Mouse (Mus musculus) spleen, adult 12 weeks (tissue): ENCODE measurements around the gene Sdr9c7.
"Not testable (repeated sequence)": the region's sequence is repeated elsewhere in the genome, so short reads cannot be mapped to it uniquely, and the experiment has no call there.

ENCODE experiments used
- DNase-seq: peaks from one replicate; pipeline ENCODE4 v3.0.0; 2022; ENCODE audit warnings: low spot score

Sdr9c7 gene

DNA sequence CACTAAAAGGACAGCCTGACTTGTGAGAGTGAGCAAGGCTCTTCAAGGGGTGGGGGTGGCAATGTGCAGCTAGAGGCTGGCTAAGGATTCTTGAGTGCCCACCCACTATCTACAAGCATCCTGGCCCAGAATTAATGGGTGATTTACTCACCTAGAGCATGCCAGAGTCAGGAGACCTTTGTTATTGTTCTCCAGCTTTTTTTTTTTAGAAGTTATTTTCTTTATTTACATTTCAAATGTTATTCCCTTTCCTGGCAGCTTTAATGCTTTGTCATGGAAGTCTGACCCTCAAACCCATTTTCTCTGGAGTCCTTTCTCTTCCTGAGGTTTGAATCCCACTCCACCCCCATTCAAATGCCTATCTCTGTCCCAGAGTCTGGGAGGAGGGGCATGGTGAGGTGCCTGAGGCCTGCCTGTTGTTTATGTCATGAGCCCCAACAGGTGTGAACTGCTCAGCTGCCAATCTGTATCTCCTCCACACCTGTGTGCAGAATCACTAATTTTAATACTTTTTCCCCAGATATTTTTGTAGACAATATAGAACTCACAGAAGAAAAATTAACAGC lies 9.2 kb downstream of the Sdr9c7 start:
- DNase-seq, result no peak

DNA sequence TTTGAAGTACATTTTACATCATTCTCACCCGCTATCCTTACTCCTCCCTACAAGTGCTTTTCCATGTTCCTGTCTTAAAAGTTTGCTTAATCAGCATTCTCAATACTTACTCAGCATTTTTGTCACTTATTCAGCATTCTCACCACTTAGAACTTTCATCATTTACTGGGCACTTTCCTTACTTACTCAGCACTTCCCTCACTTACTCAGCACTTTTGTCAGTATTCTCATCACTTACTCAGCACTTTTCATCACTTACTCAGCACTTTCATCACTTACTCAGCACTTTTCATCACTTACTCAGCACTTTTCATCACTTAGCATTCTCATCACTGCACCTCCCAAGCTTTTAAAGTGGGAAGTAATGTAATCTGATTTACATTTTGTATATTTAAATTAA lies 17.3 kb downstream of the Sdr9c7 start:
- DNase-seq, result no peak

DNA sequence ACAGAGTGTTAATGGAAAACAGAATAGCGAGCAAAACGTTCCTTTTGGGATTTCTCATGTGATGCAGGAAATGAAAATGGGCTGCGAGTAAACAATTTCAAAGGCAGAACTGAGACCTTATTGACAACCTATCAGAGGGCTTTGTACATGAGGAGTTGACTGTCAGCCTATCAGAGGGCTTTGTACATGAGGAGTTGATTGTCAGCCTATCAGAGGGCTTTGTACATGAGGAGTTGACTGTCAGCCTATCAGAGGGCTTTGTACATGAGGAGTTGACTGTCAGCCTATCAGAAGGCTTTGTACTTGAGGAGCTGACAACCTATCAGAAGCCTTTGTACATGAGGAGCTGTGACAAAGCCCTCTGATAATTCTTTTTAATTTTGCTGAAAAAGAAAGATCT lies 18.9 kb downstream of the Sdr9c7 start:
- not testable (repeated sequence) for DNase-seq

DNA sequence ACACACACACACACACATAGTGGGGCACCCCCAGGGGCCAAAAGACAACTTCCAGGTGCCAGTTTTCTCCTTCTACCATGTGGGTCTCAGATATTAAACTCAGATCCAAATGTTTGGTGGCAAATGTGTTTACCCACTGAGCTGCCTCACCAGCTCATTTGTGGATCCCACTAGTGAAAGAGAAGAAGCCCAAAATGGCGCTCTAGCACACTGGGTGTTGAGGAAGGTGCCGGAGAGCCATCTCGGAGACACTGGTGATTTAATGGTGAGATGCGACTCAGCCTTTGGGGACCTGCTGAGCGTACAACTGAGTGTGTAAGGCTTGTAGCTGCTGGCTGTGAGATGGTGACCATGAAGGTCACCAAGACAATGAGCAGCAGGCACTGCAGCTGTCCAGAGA lies 19.3 kb downstream of the Sdr9c7 start:
- no peak for DNase-seq

DNA sequence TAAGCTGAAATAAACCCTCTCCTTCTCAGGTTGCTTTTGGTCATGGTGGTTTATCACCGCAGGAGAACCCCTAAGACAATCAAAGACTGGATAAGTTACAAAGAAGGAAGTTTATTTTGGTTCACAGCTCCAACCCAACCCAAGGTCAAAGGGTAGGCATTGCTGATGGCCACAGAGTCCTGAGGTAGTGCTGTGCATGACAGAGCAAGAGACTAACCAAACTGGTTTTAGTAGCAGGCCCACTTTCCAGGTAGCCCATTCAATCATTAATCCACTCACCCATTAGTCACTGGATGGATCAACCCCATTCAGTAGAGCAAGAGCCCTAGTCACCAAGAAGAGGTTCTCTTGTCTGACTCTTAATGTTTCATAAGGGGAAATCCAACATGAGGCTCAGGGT lies 23.9 kb downstream of the Sdr9c7 start:
- no peak for DNase-seq

DNA sequence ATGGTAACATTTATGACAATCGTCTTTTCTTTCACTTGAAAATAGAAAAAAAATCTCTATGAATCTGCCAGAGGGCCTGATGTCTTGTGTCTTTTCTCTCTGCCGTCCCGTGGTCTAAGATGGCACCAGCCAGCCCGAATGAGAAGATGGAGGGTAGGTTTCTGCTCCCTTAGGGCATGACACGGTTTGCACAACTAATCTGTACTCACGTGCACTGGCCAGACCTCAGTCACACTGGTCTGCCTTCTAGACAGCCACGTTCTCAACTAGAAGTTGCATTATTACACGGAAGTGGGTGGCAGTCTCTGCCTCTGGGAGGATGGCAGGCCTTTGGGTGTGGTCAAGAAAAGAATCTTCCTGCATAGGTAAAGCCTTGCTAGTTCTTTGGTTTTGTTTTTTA lies 24.7 kb downstream of the Sdr9c7 start:
- DNase-seq, result no peak

DNA sequence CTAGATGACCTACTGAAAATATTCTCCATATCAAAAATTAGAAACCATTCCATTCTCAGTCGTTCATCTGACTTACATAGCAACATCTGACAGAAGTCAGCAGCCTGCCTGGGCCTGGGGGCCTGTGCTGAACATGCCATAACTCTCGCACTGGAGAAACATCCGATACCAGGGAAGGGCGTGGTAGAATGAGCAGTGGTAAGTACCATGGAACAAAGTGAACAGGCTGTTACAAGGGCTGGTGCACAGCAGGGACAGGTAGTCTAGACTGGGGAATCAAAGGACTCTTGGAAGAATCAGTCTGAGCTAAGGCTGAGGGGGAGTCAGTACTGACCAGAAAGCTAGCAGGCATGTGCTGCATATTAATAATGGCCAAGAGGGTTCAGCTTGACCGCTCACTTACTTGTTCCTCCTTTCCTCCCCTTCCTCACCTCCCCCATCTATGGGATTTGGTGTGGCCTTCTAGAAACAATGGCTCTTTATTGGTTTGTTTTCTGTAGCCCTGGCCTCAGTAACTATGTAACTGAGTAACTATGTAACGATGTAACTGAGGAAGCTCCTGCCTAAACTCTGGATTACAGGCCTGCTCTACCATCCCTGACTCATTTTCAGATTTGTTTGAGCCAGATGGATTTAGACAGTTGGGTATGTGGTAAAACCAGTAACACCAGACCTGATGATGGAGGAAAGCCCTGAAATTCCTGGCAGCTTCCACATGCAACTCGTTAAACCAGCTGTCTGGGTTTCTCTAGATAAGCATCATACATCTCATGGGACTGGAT lies 26.5 kb downstream of the Sdr9c7 start:
- no peak for DNase-seq

DNA sequence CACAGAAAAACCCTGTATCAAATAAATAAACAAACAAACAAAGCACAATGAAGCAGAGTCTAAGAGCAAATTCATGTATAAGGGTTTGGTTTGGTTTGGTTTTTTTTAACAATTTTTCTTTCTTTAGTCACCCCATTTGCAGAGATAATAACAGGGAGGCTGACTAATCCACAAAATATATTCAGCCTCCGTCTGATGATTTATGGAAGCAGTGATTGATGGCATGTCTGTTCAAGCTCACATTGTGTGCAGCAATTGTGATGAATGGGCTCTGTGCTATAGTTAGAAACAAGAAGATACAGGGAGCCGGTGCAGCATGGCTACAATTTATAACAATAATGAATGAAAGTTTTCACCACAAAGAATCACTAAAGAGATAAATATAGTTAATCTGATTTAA lies 29.4 kb downstream of the Sdr9c7 start:
- no peak for DNase-seq

DNA sequence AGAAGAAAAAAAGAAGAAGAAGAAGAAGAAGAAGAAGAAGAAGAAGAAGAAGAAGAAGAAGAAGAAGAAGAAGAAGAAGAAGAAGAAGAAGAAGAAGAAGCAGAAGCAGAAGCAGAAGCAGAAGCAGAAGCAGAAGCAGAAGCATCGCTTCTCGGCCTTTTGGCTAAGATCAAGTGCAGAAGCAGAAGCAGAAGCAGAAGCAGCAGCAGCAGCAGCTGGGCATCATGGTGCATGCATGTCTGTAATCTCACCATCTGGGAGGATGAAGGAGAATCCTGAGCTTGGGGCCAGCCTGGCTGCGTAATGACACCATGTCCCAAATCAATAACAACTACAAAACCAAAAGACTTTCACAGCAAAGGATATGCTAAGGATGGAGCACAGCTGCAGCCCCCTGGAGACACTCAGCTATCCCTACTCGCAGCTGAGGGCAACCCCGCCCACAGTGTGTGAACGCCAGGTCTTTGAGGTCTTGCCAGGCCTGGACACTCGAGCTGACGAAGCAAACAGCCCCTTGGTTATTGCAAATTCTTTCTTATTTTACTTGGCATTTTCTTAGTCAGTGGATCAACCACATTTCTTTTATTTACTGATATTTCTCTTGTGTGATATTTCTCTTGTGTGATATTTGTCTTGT lies 34.1 kb downstream of the Sdr9c7 start:
- DNase-seq, result no peak

DNA sequence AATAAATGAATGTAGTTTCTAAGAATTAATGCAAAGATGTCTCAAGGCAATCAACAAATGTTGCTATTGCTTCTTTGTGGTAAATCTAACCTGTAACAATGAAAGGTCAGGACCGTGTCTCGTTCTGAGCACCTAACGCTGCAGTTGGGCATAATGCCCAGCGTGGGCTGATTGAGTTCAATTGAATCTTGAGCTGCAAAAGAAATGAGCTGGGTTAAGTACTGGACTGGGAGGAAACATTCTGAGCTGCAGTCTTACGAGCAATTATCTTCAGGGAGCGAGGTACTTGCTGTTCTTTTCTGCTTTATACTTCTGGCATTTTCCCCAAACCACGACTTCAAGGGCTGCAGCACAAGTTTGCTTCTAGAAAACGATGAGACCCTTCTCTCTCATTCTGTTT lies 38.0 kb downstream of the Sdr9c7 start:
- DNase-seq, result no peak

DNA sequence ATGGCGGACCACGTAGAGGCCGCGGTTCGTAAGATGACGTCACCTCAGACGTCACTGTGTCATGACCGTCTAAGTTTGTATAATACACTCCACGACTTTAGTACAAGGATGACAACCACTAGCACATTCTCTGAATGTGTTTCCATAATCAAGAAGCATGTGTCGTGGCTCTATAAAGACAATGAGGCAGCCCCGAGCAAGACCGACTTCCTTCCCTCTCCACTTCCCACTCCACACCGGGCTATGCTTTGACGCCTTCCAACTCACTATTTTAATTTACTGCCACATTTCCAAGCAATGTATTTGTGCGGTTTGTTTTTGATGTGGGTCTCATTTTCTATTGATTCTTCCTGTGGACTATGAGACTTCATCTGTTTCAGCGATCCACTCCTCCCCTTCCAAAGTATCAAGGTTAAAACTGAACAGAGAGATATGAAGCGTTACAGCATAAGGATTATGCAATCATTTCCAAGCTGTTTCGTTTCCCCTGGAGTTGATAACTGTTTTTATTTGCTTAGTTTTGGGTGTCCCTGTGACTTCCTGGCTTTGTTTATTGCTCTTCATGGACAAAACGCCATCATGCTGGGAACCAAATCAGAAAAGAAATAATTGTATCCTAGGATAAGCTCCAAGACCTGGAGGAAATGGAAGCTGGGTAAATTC lies 38.6 kb downstream of the Sdr9c7 start:
- no peak for DNase-seq

DNA sequence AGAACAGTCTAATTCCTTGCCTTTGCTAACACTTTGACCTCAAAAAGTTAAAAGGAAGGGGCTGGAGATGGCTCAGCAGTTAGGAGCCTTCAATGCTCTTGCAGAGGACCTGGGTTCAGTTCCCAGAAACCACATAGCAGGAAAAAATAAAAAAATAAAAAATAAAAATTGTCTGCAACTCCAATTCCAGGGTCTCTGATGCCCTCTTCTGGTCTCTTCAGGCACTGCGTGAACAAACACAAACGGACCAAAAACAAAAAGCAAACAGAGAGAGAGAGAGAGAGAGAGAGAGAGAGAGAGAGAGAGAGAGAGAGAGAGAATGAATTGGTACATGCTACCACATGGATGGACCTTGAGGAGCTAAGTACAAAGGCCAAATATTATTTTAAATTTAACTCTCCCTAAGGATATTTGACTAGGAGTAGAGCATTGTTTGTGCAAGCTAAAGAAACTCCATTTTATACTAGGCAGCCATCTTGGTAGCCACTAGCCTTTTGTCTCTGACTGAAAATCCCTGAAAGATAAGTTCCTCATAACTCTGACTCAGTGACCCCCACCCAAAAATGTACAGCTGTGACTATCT lies 39.2 kb downstream of the Sdr9c7 start:
- DNase-seq, result no peak

DNA sequence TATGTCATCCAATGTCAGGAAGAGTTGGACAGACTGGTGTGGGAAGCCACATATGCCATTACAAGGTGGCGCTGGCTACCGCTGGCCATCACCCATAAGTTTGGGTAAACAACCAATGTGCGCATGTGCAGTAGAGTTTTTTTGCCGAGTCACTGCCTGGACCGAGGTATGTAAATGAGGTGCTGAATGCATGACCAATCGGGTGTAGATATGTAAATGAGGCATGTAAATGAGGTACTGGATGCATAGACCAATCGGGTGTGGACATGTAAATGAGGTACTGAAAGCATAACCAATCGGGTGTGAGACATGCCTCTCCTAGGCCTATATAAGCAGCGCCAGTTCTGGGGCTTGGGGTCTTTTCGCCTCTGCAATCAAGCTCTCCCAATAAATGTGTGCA lies 41.3 kb downstream of the Sdr9c7 start:
- not testable (repeated sequence) for DNase-seq

DNA sequence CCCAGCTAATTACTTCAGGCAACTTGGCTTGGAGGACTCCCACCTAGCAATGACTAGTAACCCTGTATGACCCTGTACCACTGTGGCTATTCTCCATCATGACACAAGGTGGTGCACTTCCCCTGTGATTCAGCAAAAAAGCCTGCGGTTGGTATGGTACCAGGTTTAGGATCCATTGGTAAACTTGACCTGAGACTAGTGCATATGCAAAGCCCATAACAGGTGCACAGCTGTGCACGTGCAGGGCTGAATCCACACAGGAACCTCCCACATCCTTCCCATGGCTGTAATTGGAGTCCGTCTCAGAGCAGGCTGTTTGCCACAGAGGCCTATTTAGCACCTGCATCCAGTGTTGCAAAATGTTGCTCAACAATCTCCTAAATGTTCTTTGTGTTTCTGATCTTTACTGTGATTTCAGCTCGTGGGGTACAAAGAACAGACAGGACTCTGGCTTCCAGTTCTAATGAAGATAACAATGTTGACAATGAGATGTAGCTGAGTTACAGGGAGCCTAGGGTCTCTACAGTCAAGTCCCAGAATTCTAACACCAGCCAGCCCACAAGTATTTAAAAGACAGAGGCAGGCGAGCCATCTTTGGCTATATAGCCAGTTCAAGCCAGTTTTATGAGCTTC lies 47.2 kb downstream of the Sdr9c7 start:
- DNase-seq, result peak; percentile 9

DNA sequence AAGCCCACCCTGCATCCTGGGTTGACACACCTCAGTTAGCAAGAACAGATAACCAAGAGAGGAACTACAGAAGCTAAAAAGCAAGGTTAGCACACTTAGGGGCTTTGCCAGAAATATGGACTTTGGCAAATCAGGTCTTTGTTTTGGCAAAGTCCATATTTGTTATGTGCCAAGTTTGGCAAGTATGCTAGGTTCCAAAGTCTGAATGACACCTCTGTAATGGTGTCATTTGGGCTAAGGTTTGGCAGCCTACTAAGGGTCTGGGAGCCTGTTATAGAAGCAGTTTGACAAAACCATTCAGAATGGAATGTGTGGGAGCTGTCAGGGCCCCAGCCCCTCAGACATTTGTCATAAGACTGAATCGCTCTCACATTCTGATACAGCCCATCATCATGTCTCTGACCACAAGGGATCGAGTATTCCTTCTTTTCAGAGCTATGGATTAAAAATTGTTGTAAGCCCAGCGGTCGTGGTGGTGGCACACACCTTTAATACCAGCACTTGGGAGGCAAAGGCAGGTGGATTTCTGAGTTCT lies 51.3 kb downstream of the Sdr9c7 start:
- no peak for DNase-seq

DNA sequence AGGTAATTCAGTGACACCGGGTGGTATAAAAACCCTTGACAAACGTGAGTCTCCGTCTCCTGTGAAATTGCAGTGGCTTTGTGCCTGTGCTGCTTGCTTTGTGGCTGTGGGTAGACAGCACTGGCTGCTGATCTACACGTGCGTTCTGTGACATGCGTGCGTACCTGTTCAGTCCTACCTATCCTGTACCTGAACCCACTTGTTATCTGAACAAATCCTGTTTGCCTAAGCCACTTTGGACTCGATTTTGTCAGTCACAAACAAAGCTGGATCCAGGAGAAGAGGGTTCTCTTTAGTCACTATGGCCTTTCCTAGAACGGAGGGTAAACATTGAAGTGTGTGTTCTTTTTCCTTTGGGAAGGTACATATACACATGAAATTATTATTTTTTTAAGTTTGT lies 53.1 kb downstream of the Sdr9c7 start:
- no peak for DNase-seq

DNA sequence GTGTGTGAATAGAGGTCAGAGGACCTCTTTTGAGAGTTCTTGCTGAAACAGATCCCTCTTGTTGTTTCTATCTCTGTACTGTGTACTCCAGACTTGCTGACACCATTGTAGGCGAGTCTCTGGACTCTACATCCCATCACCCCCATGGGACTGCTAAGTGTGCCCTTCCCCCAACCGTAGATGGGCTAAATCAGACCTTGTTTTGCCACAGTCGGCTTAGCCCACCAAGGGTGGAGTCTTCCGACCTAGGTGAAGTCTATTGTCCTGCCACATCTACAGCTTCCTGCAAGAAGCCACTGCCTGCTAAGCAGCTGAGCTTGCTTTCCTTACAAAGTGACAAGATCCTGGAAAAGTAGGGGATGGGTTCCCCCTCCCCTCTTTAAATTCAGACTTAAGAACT lies 53.5 kb downstream of the Sdr9c7 start:
- DNase-seq, result no peak

DNA sequence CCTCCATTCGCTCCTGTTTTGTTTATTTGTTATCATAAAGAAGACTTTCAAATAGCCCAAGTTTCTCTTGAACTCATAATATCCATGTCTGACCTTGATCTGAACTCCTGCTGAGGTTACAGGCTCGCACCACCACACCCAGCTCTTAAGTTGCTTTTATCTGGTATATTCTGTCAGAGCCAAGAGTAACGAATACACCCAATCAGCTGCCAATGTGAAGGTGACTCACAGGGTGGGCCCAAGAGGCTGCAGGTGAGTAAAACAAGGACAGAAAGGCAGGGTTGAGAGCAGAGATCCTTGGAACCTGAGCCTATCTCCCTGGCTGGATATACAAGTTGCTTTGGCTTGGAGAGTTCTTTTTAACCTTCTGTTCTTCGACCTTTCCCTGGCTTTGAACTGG lies 56.7 kb downstream of the Sdr9c7 start:
- DNase-seq, result no peak

DNA sequence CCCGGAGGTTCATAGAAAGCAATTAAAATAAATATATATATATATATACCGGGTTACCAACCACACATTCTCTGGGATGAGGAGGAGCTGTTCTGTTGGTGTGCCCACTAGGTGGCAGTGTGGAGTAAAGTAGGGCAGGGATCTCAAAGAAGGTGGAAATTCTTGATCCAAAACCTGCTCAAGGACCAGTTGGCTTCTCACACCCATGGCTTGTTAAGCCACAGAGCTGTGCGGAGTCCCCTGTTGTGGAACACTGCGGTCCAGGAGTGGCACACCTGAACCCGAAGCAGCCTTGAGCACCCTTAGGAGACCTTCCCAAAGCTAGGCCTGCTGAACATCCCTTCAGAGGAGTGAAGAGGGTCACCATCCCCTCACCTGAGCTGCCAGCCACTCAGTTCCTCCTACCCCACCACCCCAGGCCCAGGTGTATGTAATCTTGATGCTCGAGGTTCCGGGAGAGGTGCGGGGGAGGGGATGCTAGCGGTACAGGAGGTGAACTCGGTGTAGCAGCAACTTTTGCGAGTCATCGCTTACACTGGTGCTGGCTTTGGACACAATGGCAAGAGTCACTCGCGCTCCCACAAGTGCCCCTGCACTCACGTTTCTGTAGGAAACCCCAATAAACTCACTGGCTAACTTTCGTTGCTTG lies 58.0 kb downstream of the Sdr9c7 start:
- peak; percentile 46 for DNase-seq

DNA sequence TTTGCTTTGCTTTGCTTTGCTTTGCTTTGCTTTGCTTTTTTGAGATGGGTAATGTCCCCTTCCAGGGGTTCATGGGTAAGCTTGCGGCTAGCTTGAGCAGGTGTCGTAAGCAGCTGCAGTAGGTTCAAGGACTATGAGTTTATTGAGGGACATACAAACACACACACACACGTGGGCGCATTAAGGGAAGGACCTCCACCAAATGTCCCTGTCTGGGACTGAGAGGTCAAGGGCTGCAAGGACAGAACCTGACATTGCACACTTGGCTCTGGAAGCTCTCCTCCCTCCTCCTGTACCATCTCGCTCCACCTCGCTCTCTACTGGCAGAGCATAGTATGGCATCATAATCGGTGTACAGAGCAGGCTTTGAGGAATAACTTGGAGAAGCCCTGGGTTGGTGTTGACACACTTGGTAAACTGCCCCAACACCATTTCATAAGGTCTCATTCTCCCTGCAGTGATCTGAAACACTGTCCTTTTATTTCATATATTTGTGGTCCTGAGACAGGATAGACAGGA lies 60.9 kb downstream of the Sdr9c7 start:
- DNase-seq, result no peak
